Mouse (Mus musculus): Measurements from ENCODE around the gene Prr5. TPM values are rescaled to one million over a fixed set of nuclear protein-coding genes. Genes with fewer than 3 reads are reported as not detected.

The Prr5 gene
- total and polyA plus RNA-seq, 3 experiments = 7.0 to 15.7 (median 9.4) TPM

GRCm38 (mm10) chr15:84657384-84658064 lies 11.9 kb upstream of the Prr5 start:
- DNase-seq = no peak

DNA sequence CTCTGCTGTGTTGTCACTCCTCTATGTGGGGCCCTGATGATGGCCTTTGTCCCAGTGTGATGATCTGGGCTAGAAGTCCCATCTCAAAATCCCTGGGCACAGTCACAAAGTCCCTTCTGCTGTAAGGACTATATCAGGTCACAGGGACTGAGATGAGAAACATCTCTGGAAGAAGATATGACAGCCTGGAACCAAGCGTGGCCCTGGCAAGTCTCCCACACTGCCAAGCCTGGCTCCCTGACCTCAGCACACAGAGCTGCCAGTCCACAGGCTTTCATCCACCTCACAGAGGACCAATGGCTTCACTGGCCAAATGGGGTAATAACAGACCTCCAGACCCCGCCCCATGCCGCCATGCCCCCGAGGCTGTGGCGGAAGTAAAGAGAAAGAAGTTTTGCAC lies 10.8 kb upstream of the Prr5 start:
- no peak for DNase-seq

GRCm38 (mm10) chr15:84659856-84660255 lies 9.6 kb upstream of the Prr5 start:
- DNase-seq = no peak

DNA sequence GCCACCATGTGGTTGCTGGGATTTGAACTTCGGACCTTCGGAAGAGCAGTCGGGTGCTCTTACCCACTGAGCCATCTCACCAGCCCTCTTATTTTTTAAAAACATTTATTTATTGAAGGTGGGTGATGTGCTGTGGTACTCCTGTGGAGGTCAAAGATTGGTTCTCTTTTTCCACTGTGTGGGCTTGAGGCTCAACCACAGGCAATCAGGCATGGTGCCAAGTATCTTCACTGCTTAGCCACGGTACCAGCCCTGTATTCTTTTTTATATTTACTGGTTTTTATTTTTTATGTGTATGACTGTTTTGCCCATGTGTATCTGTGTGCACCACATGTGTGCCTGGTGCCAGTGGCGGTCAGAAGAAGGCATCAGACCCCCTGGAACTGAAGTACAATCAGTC lies 8.1 kb upstream of the Prr5 start:
- no peak for DNase-seq

DNA sequence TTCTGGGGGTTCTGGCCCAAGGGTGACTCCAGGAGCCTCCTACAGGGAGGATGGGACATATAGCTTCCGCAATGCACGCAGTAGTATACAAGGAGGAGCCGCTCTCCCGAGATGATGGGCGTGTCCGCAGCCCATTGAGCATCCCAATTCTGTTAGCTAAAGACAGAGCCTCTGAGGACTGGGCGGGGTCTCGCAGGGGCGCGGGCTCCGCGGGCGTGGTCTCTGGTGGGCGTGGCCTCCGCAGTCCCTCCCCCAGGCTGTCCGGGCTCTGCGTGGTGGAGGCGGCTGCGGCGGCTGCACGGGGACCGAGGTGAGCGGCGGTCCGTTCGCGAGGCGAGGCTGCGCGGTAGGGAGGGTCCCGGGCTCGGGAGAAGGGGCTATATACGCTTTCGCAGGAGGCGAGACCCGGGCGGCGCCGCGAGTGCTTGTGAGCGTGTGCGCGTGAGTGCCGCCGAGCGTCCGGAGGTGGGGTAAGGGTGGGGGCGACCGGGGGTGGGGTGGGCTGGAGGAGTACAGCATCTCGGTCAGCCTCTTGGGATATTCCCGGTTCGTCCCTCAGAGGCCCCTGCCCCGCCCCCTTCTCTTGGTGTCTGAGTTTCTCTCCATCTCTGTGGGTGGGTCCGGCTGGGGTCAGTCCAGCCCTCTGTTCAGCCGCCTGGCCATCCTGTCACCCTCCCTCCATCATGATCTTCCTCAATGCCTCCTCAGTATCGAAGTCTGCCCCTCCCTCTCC lies 6.3 kb upstream of the Prr5 start:
- peak; percentile 80 for DNase-seq

- no peak for DNase-seq
Measured at GRCm38 (mm10) chr15:84663685-84664060, 5.7 kb upstream of the Prr5 start.

DNA sequence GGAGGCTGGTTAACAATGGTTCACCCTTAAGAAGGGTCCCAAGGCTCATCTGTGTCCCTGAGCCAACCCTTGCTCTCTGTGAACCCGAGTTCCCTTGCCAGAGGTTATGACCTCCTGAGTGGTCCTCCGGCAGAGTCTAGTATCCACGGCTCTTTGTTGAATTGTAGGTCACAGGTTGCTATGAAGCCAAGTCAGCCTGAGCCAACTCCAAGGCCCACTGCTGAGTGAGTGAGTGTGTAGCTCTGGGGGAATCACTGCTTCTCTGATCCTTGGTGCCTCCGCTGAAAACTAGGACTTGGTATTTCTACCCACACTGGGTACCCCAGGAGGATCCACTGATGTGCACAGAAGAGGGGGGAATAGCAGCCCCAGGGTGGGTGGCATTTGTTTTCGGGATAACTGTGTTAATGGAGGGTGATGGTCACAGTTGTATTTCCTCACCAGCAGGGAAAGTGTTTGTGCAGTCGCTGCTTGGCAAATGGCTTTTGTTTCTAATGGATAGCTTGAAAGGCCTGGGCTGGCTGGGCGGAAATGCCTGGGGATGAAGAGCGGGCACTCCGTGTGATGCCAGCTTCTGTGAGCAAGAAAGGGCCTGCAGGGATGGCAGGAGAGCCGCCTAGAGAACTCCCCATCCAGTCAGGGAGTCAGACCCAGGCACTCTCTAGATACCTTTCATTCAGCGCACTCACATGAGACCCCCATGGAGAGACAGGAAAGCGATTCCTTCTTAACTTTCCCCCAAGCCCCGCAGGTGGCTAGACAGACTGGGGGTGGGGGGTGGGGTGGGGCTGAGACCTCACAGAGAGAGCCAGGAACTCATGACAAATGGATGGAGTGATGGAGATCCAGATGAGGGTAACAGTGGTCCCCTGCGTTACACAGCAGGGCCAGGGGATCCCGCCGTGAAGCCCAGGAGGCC lies 4.6 kb upstream of the Prr5 start:
- no peak for DNase-seq

DNA sequence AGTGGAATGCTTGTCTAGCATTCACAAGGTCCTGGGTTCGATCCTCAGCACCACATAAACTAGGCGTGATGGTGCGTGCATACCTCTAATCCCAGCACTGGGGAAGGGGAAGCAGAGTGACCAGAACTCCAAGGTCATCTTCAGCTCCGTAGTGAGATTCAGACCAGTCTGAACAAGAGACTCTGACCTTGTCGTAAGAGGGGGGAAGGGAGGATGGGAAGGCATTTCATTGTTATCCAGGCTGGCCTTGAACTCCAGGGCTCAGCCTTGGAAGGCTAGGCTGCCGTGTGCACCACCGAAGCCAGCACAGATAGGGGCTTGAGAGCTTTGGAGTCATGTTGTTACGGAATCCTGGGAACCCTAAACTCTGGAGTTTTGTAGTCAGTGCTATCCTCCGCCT lies 3.8 kb upstream of the Prr5 start:
- no peak for DNase-seq

DNA sequence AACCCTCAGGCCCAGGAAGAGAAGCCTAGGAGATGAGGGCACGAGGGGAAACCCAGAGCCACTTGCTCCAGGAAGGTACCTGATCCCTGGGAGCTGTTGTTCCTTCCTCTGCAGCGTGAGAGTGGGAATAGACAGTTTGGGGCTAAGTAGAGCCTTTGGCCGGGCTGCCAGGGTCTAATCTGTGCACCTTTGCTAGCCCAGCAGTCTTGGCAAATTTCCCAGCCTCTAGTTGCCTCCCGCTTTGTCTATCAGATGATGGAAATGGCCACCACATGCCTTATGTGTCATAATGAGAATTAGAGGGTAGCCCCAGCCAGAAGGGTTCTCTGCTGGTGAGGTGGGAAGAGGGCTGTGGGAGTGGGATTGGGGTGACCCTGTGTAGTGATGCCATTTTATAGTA lies 3.4 kb upstream of the Prr5 start:
- DNase-seq = no peak

GRCm38 (mm10) chr15:84667601-84668000 lies 1.8 kb upstream of the Prr5 start:
- DNase-seq = no peak

GRCm38 (mm10) chr15:84669771-84670656 lies 594 bp downstream of the Prr5 start:
- no peak for DNase-seq

GRCm38 (mm10) chr15:84670657-84671055 lies 1.2 kb downstream of the Prr5 start:
- no peak for DNase-seq

GRCm38 (mm10) chr15:84671401-84672307 lies 2.2 kb downstream of the Prr5 start:
- DNase-seq = peak; percentile 52

DNA sequence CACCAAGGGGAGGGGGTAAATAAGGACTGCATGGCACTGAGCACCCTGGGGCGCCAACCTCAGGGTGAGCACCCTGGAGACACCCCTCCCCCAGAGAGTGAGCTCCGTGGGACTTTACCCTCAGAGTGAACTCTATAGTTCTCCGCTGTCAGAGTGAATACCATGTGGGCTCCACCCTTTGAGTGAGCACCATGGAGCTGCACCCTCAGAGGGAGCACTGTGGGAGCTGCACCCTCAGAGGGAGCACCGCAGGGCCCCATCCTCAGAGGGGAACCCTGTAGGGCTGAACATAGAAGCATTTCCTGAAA lies 2.8 kb downstream of the Prr5 start:
- no peak for DNase-seq

DNA sequence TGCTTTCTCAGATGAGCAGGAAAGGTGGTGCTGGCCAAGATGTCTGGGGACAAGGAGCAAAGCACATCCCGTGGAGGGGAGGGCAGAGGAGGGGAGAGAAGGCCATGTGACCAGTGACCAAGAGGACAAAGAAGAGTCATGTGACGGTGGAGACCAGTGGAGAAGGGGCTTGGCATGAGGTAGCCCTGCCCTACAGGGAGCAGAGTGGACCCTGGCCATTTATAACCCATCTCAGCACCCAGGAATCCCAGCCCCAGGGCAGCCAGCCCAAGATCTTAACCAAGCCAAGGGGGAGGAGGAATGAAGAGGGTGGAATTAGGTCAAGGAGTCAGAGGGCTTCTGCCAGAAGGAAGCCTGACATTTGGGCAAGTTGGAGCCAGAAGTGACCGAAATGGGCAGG lies 3.2 kb downstream of the Prr5 start:
- peak; percentile 54 for DNase-seq

DNA sequence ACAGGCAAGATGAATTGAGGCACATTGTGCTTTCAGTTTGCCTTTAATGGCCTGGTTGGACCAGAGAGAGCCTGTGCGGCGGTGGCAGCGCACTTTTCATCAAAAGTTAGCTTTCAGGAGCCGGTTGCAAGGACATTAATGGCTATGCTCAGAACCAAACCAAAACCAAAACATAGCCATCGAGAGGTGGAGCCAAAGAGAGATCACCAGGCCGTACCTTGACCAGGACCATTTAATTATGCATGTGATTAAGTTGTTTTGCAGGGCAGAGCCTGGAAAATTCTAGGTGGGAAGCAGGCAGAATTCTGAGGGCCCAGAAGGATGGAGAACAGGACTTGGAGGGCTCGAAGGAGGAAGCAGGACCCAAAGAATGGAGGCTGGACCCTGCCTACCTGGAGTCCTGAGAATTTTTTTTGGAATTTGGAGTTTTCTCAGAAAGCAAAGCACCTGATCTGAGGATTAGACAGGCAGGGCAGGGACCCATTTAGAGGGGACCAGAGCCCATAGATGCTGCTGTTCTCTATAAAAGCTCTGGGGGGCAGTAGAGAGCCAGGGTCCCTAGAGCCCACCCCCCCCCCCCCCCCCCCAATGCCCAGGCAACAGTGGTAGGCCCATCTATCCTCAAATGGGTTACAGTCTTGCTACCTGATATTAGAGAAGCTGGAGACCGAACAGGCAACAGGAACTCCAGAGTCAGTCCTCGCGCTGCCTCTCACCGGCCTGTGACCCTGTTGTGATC lies 5.1 kb downstream of the Prr5 start:
- DNase-seq = no peak

GRCm38 (mm10) chr15:84675317-84675716 lies 5.9 kb downstream of the Prr5 start:
- no peak for DNase-seq

- DNase-seq = no peak
Measured at GRCm38 (mm10) chr15:84677943-84678342, 8.5 kb downstream of the Prr5 start.

DNA sequence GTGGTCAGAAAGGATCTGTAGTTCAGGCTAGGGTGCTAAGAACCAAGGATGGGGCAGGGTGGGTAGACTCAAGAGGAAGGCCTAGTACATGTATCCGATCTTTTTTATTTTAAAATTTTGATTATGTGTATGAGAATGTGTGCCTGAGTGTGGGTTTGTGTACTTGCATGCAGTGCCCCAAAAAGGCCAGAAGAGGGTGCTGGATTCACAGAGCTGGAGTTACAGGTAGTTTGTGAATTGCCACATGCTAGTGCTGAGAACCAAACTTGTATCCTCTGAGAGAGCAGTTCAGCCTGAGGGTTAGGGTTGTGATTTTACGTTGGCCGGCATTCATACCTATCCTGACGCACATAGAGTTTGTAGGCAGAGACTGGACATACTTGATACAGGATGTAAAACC lies 9.7 kb downstream of the Prr5 start:
- no peak for DNase-seq

- DNase-seq = no peak
Measured at GRCm38 (mm10) chr15:84679794-84680193, 10.4 kb downstream of the Prr5 start.

All from adrenal gland, adult 2 months (tissue).